Mouse (Mus musculus): ENCODE results near the gene Mef2a. TPM values are rescaled to one million over a fixed set of nuclear protein-coding genes. Genes with fewer than 3 reads are reported as not detected.
A peak's percentile ranks its signal among the peaks of the same experiment; 100 is the strongest.

The Mef2a gene
- 10 to 100 TPM; 45.7 to 57.1 TPM for total RNA-seq (2021)
- long read RNA-seq, experiment 1, full-length matches to known transcripts, result 13 of 21 reads
- long read RNA-seq, experiment 1, partial matches to known transcripts, result 2 of 21 reads
- long read RNA-seq, experiment 1, other reads (novel, unspliced or antisense), result 6 of 21 reads
- long read RNA-seq, experiment 2, full-length matches to known transcripts, result 7 of 21 reads
- long read RNA-seq, experiment 2, partial matches to known transcripts, result 1 of 21 reads
- long read RNA-seq, experiment 2, other reads (novel, unspliced or antisense), result 13 of 21 reads

DNA sequence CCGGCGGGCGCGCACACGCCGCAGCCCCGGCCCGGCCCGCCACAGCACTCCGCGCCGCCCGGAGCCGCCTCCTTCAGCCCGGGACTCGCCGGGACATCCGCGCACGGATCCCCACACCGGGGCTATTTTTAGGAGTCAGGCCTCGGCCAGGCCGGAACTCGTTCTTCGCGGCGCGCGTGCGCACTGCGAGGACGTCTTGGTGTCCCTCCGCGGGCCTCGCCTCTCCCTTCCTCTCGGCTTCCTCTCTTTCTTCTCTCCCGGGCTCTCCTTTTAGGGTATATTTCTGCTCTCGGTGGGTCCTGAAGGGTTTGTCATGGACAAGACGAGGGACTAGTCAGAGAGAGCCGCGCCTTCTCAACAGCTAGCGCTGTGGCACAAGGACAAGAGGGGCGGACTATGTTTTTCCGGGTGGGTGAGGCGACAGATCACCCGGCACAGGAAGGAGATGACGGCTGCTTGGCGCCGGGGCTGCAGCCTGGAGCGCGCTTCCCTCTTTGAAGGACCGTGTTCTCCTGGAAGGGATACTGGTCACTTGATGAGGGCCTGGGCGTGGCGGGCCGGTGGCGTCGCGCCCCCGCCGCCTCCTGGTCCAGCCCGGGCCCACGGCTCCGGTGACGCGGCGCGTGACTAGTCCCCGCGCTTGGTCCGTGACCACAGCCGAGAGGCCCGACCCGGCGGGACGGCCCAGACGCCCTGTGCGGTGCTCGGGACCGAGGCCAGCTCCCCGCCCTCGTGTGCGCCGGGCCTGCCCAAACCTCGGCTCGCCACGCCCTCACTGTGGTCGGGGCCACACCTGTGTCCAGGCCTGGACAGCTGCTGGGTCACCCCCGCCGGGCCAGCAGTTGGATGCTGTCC, at the start of gene Mef2a:
Gene Mef2a (minus strand): TSS at position 130 of the 855 bp plus-strand sequence.
- DNase-seq (ENCODE audit: low spot score in 2 of 2), result peak; percentile 96 to 97

DNA sequence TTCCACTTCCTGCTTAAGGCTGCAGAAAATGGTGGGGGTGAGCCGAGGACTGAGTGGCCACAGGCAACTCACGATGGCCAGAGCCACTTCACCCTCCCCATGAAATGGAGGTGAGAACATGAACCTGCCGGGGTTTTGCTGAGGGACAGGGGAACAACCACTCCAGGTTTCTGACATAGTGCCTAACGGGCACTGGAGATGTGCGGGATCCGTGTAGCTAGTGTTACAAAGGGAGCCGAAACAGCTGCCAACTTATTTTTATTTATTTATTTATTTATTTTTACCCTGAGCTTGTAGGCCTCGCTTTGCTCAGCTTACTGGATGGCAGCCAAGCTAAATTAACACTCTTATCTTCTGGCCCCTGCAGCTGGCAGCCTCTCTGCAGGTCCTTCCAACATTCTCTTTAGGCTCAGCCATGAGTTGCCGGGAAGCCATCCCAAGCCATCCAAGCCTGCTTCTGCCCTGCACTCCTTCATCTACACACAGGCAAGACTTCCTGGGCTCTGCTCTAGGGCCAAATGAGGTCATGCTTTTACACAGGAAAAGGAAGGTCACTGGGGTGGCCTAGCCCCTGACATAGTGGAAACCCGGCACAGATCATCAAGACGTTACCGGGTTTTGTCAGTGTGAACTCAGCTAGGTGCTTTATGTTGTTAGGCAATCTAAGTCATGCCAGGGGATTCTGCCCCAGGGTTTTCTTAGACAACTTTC, 49.0 kb upstream of the Mef2a start:
- DNase-seq (ENCODE audit: low spot score in 2 of 2), result no peak

DNA sequence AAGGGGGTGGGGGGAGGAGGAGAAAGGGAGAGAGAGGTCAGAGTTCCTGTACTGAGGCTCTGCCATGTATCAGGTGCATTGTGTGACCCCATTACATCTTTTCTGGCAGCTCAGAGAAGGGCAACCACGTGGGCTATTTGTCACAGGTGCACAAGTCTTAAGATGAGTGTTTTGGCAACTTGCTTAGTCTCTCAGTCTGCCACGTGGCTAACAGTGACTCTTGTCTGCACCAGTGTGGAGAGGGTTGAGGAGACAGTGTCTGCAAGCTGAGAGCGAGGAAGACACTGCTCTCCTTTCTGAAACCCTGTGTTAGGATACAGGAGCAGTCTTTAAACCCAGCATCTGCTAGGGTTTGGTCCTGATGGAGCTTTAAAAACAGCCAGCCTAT, 48.4 kb upstream of the Mef2a start:
- no peak for DNase-seq (ENCODE audit: low spot score in 2 of 2)

DNA sequence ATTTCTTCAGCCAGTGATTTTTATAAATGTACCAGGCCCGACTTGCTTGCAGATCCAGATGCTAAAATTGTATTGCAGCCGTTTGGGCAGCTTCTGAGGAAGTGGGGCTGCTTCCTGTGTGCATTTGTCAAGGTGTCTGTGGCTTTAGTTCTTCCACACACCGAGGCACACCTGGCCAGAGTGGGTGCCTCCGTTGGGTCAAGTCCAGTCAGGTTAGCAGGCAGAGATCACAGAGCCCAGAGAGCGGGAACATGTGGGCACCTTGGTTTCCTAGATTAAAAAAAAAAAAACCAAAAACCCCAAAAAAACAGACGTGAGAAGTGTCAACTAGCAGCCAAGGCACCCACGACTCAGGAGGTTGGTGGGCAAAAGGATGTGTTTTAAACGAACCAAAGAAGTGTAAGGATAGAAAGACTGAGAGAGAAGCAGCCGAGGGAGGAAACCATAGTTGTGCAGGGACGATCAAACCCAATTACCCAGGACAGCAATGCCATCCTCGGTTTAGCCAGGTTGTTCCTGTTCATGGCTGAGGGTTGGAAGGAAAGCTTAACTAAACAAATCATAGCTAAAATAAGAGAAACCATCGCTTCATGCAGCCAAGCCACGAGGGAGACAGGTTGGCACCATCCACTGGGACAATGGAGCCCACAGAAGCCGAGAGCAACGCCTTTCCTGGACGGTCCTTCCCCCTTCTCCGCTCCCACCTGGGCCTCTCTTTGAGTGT, 47.1 kb upstream of the Mef2a start:
- no peak for DNase-seq (ENCODE audit: low spot score in 2 of 2)

DNA sequence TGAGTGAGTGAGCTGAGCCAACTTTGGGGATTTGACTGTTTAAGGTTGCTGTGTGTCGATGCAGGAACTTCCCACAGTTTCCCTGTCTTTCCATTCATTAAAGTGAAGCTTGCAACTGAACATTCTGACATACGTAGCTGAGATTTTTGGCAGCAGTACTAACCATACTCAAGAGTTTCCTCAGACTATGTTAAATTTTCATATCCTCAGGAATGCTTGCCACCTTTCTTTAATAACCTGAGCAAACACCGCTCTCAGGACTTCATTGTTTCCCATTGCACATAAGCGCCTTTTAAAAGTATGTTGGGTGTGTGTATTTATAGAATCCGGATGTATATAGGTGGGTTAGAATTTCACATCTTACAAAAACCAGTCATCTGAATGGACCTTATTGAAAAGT, 45.5 kb upstream of the Mef2a start:
- DNase-seq (ENCODE audit: low spot score in 2 of 2), result no peak

DNA sequence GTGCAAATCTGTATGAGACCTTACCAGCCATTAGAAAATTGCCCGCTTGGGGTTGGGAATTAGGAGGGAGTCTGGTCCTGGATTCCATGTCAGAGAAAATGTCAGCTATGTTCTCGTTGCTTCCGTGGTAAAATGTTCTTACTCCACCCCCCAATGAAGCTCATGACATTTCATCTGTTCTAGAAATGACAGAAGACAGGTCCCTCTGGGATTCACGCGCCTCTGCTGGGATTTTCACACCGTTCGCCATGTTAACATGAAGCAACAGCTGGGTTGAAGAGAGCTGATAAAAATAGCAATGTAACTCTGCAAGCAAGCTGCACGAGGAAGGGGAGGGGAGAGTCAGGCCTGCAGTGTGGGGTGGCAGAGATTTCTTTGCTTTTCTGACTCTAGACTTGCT, 42.1 kb upstream of the Mef2a start:
- DNase-seq (ENCODE audit: low spot score in 2 of 2), result no peak

DNA sequence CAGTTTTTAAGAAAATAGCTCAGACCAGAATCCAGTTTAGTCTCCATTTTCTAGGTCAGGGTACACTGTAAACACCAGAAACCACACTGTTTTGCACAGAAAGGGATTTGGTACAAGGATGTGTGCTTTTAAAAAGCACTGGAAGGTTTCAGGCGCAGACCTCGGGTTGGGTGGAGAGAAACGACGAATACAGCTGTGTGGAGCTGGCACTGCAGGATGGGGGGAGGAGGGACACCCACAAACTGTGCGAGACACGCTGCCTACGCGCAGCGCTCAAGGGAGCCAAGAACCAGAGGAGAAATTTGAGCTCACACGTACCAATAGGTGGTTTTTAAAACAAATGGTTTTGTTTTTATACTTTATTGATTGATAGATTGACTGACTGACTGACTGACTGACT, 40.0 kb upstream of the Mef2a start:
- DNase-seq (ENCODE audit: low spot score in 2 of 2), result no peak

DNA sequence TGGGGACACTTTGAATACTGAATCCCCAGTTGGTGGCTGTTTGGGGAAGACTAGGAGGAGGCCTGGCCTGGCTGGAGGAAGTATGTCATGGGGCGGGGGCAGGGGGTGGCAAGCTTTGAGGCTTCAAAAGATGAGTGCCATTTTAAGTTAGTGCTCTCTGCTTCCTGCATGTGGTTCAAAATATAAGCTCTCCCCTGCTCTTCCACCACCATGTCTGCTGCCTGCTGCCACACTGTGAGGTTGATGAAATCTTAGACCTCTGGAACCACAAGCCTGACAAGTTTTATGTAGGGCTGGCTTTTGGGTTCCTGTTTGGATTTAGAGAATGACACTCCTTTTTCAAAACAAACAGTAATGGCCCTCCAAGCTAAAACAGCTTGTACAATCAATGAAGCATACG, 34.4 kb upstream of the Mef2a start:
- no peak for DNase-seq (ENCODE audit: low spot score in 2 of 2)

DNA sequence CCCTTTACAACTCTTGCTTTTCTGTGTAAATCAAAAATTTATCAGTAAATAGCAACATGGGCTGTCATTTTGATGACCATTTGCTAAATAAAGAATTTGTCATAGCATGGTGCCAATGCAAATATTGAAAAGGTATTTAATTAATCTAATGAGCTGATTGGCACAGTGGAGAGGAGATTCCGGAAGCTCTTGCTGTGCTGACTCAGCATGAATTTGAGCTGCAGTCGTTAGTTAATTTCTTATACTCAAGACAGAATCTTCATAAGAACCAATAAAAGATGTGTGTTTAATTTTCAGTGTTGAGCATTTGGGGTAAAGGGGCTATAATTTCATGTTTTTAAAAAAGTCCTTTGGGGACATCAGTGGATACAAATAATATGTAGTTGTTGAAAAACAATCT, 31.5 kb upstream of the Mef2a start:
- DNase-seq (ENCODE audit: low spot score in 2 of 2), result no peak

DNA sequence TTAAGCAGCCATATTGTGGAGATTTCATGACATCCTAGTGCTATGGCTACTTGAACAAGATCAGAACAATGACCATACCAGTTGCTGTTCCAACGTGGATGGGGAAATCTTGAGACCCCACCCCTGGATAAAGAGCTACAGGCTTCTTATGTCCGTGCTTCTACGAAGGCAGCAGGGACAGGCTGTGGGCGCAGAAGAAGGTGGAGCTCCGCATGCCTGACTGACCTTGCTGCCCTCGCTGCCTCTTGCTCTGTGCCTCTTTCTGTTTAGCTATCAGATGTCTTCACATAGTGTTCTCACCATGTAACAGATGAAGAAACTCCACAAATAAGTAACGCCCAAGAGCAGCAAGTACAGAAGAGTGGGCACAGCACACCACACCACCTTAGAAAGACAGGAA, 29.7 kb upstream of the Mef2a start:
- DNase-seq (ENCODE audit: low spot score in 2 of 2), result no peak

DNA sequence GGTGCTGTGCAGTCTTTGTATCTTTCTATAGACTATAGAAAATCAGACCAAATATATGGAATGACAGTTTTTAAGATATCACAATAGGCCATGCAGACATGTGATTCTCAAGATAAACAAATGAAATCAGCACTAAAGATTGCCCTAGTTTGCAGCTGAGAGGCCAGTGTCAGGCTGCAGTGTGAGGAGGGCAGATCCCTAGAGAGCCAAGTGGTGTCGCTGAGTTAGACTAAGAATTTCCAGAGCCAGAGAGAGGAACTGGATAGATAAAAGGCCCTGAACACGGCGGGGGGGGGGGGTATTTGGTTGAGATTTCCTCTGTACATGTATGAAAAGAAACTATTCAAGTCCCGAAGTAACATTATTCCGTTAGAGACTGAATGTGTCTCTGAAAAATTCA, 28.7 kb upstream of the Mef2a start:
- no peak for DNase-seq (ENCODE audit: low spot score in 2 of 2)

DNA sequence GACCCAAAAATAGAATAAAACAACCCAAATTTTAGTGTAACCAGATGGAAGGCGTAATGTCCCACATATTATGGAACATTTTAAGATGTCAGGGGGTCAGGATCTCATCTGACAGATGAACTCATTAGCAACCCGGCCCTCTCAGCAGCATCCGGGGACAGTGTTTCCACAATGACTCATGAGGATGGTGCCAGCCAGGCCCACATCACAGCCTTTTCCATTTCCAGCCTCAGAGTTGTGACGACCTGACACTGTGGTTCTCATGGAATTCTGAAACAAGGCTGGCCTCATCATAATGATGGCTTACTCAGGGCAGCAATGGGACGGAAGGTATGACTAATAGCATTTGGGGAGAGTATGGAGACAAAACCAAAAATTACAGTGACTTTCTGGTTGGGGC, 18.1 kb upstream of the Mef2a start:
- no peak for DNase-seq (ENCODE audit: low spot score in 2 of 2)

DNA sequence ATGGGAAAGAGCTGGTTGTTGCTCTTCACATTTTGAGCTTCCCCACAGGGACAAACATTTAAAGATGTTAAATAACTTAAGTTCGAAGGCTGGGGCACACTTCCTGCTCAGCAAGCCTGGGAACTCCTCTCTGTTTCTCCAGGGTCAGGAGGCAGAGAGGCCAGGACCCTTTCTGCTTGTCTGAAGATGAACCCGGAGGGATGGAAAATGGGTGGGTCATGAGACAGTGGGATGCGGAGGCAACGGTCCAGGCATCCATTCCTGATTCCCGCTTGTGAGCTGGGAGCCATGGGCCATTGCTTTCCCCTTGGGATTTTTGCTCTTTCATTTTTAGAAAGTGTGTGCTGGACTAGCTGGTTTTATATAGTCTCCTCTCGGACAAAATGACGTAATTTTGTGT, 17.4 kb upstream of the Mef2a start:
- no peak for DNase-seq (ENCODE audit: low spot score in 2 of 2)

DNA sequence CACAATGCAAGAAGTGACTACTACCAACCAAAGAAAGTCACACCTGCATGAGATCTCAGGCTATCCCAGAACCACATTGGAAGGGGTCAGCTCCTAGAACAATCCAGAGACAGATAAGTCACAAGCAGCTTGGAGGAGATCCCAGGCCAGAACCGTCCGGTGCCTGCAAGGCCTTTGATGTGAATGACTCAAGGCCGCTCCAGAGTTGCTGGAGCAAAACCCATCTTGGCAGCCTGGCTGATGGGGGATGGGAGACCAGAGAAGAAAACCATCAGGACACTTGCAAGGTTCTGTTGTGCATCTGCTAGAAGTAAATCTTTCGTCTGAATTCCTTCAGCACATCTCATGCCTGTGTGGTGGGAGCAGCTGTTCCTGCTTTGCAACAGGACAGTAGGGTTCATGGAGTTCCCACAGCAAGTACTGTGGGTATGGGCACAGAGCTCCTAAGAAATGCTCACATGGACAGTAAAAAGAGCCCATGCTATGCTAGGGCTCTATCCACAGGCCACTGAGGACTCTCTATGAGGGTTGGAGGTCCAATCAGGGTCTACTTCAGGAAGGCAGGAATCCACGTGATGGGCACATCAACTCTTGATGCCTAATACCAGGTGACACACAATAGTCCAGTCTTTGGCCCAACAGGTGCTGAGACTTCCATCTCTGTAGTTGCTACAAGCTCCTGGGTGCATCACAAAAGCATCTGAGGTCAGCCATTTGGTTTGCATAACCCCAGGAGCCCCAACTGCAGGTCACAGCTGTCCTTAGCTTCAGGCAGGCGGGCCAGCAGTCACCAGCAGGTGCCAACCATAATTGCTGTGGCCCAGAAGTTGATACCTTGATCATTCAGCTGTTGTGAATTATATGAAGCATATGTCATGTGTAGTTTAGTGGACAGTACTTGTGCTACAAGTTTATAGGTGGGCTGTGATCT, 12.5 kb upstream of the Mef2a start:
- peak; percentile 33 to 52 for DNase-seq (ENCODE audit: low spot score in 2 of 2)

DNA sequence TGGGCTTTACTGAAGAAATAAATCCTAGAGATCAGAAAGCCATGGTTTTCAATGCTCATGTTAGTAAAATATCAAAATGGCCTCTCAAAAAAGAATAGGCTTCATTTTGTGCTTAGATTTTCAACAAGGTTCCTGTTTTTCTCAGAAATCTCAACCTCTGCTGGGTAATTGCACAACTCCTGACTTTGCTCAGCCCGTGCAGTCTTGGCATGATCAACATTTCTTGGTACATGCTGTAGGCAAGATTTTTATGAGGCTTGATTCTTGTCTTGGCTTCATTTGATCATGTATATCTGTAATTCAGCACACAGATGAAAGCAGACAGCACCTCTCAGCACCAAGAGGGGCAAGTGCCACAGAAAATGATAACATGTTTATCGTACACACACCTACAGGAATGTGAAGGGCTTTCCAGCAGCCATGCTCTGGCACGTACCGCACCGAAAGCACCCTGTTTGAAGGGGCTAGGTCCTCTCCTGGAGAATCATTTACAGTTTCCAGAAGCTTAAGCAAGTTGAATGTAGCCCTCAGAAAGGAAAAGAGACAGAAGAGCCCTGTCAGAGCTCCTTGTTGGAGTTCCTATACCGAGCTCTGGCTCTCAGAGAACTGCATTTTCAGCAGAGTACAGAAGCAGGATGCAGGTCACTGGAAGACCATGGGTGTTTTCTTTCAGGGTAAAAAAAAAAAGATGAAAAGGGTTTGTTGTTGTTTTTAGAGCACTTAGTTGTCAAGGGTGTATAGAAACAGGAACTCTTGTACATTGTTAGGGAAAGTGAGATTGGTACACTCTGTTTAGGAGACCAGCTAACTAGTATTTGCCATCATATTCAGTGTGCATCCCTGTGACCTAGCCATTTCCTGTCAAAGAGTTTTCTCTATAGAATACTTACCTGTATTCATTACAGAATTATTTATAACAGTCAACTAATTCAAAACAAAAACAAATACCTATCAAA, 7.8 kb upstream of the Mef2a start:
- no peak for DNase-seq (ENCODE audit: low spot score in 2 of 2)

DNA sequence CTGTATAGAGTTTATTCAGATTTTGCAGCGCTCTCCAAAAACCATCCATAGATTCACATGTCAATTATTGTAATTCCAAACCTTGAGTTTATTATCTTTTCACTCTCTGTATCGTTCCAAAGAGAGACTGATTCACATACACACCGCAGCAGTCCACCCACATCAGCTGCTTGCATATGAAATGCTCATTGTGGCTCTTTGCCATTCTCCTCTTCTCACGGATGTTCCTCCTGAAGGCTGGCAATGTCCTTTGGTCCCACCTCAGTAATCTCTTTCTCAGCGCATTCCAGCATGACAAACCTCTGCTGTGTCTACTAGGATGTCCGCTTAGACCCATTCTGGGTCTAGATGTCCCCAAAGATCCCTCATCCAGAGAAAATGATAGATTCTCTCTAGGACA, 4.1 kb upstream of the Mef2a start:
- DNase-seq (ENCODE audit: low spot score in 2 of 2), result no peak

DNA sequence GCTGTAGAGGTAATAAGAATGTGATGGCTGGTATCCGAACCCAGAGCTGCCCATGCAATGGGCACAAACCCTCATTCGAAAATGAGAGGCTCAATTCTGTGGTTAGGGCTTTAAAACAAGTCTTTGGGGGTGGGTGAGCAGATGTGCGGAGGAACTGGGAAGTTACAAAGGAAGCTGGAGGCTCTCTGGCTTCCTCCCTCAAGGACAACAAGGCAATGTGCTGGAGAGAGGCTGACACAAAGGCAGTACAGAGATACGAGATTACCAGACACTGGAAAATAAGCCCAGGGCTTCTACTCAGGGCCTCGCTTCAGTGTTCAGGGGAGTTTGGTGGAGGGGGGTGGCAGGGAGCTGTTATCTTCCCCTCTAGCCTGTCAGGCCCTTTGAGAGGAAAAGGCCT, 1.3 kb upstream of the Mef2a start:
- DNase-seq (ENCODE audit: low spot score in 2 of 2), result no peak

DNA sequence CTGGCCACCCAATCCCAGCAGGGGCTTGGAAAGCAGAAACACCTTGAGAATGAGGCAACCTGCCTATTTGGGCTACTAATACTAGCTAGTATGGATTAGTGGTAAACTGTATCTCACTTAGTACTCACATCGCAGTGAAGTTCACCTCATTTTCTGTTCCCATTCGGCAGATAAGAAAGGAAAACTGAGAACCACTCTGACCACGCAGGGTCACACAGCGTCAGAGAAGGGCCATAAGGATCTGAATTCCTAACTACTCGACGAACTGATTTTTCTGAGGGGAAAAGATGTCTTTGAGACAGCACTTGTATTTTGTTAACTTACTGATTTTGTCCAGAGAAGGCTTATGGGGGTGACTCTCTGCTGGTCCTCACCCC, 914 bp upstream of the Mef2a start:
- no peak for DNase-seq (ENCODE audit: low spot score in 2 of 2)

Data from adrenal gland, adult 18-20 months (tissue).